Mouse (Mus musculus) forebrain, embryonic 12.5 days (tissue): ENCODE results near the gene Uba1. TPM values are rescaled to one million over a fixed set of nuclear protein-coding genes. Genes with fewer than 3 reads are reported as not detected.

Experiments used
- polyA plus RNA-seq: library from polyadenylated mRNA; unstranded; fragments of >200 nt; fragmentation: Nextera tagmentation; extraction: Ambion mirVana; gene quantifications from 2 replicates; pipeline ENCODE4 v1.2.1, GENCODE M21; 2016

Uba1 gene
- polyA plus RNA-seq, 1 experiment from 2014 or later = 336 TPM

Other genes with a start within 250 kb of the Uba1 start
- gene Jade3, start 232.6 kb upstream of the Uba1 start, polyA plus RNA-seq = 10.5 and 11.0 TPM in 2 replicates
- 0.19 and 0.53 TPM in 2 replicates for gene Rgn, start 108.5 kb upstream of the Uba1 start, polyA plus RNA-seq
- 84.9 and 89.2 TPM in 2 replicates for gene Rbm10, start 40.8 kb upstream of the Uba1 start, polyA plus RNA-seq
- gene Ndufb11, start 40.7 kb upstream of the Uba1 start, polyA plus RNA-seq = 195 and 203 TPM in 2 replicates
- 136 and 142 TPM in 2 replicates for gene Cdk16, start 29.6 kb downstream of the Uba1 start, polyA plus RNA-seq
- gene Usp11, start 45.6 kb downstream of the Uba1 start, polyA plus RNA-seq = 72.8 and 77.7 TPM in 2 replicates
- gene Araf, start 139.5 kb downstream of the Uba1 start, polyA plus RNA-seq = 132 and 133 TPM in 2 replicates
- gene Timp1, start 211.8 kb downstream of the Uba1 start, polyA plus RNA-seq = 3.3 and 4.2 TPM in 2 replicates